Mouse (Mus musculus): ENCODE data around the gene Pigq. TPM values are rescaled to one million over a fixed set of nuclear protein-coding genes. Genes with fewer than 3 reads are reported as not detected.

Pigq gene
- total RNA-seq (2021) = 10 to 100 TPM; 38.4 to 39.1 TPM
- long read RNA-seq, experiment 1, transcript Pigq-201 (11 exons, 3,173 nt) = major isoform, 55 of 66 reads
- long read RNA-seq, experiment 1, partial matches to known transcripts = 2 of 66 reads
- long read RNA-seq, experiment 1, other reads (novel, unspliced or antisense) = 7 of 66 reads
- long read RNA-seq, experiment 2, transcript Pigq-201 (11 exons, 3,173 nt) = major isoform, 55 of 66 reads
- long read RNA-seq, experiment 2, partial matches to known transcripts = 2 of 66 reads
- long read RNA-seq, experiment 2, other reads (novel, unspliced or antisense) = 6 of 66 reads

DNA sequence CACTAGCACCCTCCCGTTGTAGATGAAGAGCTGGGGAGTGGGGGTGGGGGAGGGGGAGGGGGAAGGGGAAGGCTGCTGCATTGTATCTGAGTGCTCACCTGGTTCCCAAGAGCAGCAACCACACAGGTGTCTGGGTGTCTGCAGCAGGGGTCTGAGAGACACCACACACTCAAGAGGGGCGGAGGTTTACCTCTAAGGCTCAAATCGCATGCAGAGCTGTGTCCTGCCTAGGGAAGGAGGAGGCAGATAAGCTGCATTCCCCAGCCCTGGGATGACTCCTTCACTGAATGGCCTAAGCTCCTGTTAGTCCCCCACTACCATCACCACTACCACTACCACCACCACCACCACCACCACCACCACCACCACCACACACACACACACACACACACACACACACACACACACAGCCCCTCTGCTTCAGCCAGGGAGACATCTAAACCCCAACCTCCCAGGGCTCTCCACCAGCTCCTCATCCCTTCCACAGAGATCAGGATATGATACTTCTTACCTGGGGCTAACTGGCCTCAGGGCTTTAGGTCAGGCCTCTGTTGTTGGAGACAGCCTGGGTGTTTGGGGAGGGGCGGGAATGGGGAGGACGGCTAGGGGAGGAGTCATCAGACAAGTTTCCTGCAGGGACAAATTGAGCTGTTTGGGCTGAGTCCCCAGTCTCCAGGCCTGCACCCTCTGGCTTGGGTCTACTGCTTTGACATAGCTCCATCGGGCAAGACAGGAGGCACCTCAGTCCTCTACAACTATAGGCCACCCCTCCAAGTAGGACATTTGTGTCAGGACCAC, at the start of gene Pigq, which contains the start of gene Nhlrc4:
Gene Pigq (minus strand): TSS at position 571 of the 798 bp plus-strand sequence.
Gene Nhlrc4 (minus strand): TSS at position 596 of the 798 bp plus-strand sequence.
- DNase-seq = no peak

DNA sequence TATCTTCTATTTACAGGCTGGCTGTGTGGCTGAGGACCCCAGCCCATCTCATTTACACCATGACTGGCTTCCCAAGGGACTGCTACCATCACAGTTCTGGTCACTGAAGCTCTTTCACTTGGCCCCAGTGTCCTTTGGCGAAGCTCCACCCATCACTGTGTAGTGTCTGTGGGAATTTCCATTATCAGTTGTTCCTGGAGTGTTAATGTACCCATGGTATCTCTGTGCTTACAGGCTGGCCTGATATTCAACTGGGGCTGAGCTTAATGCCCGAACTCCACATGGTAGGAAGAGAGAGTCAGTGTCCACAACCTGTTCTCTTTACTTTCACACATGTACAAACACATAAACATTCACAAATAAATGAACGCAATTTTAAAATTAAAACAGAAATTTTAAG, 48.8 kb upstream of the Pigq start:
- no peak for DNase-seq

DNA sequence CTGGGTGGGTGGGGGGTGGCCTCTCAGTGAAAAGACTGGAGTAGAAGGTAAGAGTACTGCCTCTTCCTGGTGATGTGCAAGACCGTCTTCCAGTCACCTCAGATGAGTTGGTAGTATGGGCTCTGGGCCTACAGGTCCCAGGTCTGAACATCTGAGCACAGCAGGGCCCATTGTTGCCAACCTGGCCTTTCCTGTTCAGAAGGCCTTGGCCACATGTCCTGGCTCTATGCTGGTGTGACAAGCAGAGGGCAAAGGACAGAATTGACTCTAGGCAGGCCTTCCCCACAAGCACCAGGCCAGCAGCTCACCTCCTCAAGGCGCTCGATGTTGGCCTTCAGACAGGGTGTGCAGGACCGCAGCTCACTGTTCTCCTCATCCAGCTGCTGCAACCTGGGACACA, 47.5 kb upstream of the Pigq start:
- DNase-seq = no peak

DNA sequence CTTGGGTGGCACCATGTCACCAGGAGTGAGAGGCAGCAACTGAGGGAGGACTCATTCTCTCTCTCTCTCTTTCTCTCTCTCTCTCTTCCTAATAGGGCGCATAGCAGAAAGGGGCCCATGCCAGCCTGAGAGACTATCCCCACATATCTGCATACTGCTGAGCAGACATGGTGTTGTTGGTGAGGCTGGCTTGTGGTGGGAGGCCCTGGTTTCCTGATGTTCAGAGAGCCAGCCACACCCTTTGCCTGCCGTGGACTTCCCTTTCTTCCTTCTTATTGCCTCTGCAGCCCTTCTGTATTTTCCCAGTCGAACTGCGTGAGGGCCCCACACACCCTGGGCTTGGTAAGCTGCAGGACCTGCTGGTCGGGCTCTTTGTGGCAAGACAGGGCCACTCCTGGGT, 45.6 kb upstream of the Pigq start:
- DNase-seq = no peak

DNA sequence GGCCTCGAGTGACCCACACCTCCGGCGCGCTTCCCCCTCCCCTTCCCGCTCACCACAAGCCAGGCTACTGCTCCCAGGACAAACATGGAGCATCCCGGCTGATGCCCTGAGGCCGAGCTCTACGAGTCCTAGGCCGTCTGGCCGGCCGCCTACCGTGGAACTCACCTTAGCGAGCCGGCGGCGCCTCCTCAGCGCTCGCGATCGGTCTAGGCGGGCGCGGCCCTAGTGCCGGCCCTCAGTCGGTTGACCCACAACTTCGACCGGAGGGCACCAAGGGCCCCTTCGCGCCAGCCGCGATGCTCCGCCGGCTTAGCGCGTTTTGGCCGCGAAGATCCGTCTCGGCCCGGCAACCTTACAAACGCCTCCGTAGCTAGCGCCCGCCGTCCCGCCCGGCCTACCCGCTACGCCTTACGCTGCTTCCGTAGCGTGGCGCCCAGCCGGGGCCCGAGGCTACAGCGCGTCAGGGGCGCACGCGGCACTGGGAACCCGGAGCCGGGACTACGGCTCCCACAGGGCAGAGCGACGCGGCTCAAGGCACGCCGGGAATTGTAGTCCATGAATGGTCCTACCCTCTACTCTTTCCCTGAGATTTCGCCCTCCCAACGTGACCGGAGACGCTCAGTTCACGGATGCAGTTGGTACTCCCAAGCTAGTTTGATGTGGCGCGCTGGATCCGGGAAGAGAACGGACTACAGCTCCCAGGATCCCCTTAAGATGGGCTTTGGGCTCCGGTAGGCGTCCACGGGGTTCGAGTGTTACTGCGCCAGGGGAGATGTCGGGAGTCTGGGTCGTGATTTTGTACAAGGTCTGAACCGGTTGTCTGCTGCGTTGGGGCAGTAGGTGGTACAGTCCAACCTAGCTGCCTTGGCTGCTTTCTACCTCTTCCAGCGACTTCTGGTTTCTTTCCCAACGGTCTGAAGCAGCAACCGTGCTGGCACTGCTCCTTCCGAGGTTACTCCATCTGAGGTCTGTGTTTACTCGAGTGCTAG, 40.9 kb upstream of the Pigq start, which contains the start of gene Capn15:
Gene Capn15 (minus strand): TSS at position 491 of the 989 bp plus-strand sequence.
- DNase-seq = peak; percentile 91

DNA sequence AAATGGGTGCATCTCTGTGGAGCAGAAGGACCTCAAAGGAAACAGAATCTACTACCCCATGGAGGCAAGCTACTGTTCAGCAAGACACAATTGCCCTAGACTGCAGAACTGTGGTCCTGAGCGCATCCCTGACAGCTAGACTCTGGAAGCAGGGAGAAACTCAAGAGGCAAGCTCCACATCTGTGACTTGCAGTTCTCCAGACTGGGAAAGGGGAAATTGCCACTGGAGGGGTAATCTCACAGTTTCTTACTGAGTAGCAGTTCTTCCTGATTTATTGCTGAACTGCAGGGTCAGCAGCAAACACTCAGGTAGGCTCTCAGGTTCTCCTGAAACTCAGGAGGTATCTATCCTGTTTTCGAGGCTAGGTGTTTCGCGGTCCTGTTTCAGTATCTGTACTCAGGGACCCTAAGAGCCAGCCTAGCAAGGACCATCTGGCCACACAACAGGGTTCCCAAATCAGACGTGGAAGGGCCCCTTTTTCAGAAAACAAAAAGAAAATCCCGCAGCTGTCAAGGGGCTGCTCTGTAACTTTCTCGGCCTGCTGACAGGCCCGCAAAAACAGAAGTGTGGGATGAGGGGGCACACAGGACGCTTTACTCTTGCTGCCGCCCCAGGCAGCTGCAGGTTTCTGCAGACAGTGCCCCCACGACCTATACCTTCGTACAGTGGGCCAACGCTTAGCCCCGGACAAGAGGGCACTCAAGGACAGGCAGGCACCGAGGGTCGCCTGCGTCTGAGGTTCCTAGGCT, 40.0 kb upstream of the Pigq start:
- DNase-seq = no peak

DNA sequence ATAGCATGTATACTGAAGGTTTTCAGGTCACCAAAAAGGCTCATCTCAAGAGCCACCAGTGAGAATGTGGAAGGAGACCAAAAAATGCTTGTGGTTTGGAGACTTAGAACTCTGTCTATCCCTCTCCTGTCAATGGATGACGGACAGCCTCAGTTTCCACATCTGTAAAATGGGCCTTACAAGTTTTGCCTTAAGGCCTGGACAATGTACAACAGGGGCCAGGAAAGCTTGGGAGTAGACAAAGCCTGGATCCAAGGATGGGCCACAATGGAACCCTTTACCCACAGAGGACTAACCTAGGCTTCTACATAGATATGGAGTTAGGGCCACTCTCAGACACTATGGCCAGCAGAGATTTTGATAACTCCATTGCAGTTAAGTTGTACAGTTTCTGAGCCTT, 39.3 kb upstream of the Pigq start:
- no peak for DNase-seq

DNA sequence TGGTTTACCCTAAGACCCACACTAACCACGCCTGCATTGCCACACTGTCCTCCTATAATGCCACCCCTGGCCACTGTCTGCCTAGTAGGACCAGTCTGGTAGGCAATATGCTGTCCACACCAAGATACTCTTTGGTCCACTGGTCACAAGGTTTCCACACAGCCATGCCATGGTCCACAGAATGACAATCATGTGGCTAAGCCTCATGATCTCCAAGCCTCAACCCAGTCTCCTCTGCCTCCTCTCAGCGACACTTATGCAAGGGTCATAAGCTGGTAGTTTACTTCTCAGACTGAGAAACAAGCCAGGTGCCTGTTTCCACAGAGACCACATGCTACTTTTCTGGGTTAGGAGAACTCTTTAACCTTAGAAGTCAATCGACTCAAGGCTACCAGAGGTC, 38.2 kb upstream of the Pigq start:
- DNase-seq = no peak

DNA sequence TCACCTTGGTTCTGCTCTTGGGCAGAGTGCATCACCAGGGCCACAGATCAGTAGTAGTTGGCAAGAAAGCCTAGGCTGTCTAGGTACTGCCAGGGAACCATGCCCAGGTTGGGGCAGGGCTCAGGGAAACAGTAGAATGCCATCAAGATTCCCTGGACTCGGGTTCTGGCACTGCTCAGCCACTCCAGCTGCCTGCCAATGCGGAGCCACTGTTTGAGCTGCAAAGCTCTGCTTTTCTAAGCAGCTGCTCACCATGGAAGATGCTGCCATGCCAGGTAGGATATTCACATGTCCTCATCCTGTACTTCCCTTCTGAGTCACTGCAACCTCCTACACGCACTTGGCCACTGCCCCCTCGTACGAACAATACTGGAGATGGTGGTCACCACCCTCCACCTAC, 36.1 kb upstream of the Pigq start:
- DNase-seq = peak; percentile 49

DNA sequence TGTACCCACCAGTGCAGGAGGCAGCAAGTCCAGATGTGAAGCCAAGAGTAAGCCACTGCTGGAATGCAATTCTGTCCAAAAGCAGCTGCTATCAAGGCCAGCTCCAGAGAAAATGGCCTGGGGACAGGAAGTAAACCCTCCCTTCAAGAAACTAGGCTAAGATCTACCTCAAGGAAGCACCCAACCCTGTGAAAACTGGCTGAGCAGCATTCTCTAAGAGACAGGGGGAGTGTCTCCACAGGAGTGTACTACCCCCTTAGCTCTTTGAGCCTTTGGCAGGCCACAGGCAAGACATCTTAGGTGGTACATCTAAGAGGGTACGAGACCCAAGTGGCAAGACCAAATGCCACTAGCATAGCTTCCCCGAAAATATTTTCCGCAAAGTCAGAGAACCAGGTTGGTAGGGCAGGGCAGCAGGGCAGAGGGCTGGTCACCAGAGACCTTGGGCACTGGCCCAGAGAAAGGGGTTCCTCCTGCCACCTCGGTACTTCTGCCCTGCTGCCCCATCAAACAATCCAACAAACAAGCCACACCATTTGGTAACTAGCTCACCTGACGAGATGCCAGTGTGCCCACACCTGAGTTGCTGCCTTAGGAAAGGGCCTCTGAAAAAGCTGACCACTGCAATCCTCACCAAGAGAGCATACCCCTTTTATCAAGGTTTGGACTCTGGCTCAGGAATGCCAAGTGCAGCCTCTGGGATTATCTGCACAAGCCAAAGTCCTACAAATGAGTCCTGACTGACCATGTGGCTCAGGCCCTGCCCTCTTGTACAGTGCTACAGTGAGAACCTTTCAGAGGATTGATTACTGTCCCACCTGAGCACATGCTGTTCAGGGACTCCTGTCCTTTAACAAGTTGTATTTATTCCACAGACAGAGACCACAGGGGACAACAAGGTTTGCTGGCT, 35.3 kb upstream of the Pigq start:
- no peak for DNase-seq

DNA sequence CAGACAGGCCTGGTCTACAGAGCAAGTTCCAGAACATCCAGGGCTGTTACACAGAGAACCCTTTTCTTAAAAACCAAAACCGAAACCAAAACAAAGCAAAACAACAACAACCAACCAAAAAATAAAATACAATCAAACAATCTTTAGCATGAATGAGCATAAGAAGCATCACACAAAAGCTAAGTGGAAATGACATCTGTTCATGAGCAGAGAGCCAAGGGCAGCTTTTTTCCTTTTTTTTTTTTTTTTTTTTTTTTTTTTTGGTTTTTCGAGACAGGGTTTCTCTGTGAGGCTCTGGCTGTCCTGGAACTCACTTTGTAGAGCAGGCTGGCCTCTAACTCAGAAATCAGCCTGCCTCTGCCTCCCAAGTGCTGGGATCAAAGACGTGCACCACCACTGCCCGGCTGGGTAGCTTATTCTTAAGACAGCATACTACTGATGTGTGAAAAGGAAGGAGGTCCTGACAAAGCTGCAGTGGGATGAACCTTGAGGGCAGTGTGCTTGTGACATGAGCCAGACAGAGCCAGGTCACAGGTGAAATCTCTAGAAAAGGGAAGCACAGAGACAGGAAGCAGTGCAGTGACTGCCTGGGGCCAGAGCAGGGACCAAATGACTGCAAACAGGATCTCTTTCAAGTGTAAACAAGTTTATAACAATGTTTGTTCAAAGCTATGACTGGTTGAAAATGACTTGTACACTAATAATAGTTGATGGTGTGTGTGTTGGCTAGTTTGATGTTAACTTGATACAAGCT, 26.4 kb upstream of the Pigq start:
- DNase-seq = no peak

DNA sequence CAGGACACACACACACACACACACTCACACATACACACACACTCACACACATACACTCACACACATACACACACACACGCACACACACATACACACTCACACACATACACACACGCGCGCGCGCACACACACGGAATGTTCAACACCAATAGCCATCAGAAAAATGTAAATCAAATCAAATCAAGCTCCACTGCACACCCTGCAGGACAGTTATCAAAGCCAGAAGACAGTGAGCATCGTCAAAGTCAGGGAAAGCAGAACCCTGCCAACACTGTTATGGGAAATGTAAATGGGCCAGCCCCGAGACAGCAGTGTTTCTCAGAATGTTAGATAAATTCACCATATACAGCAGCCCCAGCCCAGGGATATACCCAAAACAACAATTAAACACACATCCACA, 25.7 kb upstream of the Pigq start:
- DNase-seq = no peak

DNA sequence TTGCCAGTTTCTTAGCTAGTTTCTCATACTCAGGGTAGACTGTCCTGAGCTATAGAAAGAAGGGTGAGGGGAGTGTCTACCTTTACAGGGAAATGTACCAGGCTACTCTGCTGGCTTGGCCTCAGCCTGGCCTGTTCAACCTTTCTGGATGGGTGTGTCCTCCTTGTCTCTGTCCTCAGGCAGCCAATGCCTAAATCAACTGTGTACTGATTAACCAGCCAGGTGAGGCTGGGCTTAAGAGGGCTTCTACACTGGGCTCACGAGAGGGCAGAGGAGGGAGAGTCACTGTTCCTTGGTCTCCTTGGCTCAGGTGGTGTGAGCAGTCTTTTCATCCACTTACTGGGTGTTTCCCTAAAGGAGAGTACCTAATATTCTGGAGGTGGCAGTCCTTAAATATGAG, 23.4 kb upstream of the Pigq start:
- DNase-seq = no peak

DNA sequence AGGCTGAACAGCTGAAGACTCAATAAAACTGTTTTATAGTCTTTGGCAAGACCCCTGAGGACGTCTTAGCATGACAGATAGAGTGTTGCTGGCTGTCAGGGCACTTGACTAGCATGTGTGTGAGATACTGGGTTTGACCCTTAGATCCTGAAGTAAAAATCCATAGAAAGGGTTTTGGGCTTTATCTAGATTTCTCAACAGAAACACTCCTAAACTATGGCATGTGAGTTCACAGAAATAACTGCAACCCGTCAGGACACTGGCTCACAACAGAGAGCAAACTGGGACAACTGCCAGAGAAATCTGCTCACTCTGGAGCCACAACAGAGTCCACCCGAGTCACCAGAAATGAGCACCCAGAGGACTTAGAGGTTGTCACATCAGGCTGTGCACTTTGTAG, 22.9 kb upstream of the Pigq start:
- no peak for DNase-seq

DNA sequence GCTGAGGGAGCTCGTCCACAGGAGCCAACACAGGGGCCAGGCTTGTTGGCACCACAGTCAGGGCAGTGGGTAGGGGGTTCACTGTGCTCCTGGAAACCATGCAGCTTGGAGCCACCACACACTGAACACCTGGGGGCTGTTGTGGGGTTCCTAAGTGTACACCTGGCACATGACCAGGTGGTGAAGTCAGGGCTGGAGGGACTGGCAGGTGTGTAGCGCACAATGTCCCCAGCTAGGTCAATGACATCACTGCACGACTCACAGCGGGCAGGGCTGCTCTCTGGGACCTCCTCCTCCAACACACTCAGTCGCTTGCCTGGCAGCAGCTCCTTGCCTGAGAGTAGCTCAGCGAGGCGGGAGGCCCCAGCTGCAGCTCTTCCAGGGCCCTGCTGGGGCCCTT, 19.5 kb upstream of the Pigq start:
- no peak for DNase-seq

DNA sequence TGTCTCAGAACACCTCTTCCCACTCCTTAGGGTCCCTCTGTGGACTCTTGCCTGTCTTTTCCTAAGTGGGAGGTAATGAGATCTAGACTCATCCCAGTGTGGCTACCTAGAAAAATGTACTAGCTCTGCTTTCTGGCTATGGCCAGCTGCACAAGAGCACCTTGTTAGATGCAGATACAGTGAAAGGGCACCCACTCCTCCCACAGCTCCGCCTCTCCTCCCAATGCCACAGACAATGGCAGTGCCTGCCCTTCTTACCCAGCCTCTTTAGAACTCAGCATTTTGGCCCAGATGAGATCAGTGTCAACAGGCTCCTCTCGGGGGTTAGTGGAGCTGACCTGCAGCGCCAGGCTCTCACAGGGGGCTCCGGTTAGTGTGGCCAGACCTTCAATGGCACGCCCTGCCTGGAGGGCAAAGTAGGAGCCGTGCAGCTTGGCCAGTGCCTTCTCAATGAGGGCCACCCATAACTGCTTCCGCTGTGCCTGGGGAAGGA, 17.7 kb upstream of the Pigq start:
- DNase-seq = no peak

DNA sequence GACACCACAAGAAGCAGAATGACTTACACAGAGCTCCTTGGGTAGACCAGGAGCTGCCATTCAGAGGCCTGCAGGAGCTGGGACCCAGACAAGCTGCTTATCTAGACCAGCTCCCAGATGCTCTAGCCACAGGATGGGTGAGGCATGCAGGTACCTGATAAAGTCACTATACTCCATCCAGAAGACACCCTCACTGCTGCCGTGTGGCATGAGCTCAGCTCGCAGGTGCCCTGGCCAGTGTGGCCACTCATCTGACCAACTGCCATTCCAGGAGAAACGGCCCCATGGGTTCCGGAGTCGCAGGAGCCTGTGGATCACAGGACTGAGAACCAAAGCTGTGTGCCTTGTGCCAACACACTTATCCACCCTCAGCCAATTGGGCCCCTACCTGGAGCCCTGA, 16.8 kb upstream of the Pigq start:
- no peak for DNase-seq

DNA sequence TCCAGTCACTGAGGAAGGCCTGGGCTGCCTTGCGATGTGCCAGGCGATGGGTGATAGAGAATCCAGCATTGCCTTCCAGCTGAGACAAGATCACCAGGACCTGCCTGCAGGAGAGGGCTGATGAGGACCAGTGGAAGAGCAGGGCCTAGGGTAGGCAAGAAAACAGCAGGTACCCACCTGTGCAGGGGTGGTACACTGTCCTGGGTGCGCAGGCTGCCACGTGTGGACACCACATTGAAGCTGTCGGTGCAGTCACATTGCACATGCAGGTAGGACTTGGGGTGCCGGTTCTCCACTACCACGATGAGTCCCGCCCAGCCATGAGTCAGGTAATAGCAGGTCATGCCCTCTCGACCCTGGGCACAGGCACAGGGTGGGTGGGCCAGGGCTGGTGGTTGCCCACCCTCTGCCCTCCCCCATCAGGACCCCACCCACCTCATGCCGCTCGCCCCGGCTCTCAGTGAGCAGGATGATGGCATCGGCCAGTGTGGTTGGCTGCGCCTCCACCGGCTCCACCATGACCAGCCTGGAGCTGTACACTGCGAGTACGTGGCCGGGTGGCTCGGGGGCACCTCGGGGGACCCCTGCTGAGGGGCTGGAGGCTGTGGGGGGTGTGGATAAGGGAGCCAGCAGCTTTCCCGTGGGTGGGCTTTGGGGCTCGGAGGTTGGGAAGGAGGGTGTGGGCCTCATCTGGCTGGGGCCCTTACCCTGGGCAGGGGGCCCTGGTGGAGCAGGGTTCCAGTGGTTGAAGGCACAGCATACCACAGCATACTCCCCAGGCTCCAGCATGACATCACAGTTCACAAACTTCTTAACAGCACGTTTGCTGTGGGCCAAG, 15.1 kb upstream of the Pigq start:
- no peak for DNase-seq
